Mouse (Mus musculus) bone marrow, adult 2 months (tissue): ENCODE results near the gene Macf1.

Source experiments
- CTCF ChIP-seq: fragments of 200-500 bp; IDR thresholded peaks from 2 replicates; pipeline ENCODE4 v1.5.1; 2011; ENCODE audit warnings: low read length, control low read depth; ENCODE audit not compliant: control insufficient read depth, insufficient read depth
- POLR2A ChIP-seq: fragments of 200-500 bp; IDR thresholded peaks from 2 replicates; pipeline ENCODE4 v1.6.1; 2011; ENCODE audit warnings: low read depth, mild to moderate bottlenecking, control low read depth, low read length, borderline replicate concordance; ENCODE audit not compliant: control insufficient read depth

DNA sequence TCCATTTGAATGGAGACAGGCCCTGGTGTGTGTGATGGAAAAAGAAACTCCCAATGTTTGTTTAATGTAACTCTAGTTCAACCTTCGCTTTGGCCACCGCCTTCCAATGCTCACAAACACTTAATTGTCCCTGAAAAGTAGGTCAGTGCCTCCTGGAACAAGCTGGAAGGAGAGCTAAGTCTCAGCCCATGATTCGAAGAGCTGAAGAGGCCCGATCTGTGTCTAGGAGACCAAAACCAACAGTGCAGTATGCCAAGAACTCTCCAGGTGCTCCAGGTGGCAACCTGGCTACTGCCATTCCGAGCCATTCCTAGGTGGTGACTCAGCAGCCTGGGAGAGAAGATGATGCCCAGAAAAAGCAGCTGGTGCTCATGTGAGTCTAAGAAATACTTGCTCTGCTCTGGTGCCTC is 60.4 kb downstream of the Macf1 start:
- TF ChIP-seq CTCF (no peak), POLR2A (no peak)
